13 mouse cellular contexts compared by ENCODE assay signal in the genomic region with DNA sequence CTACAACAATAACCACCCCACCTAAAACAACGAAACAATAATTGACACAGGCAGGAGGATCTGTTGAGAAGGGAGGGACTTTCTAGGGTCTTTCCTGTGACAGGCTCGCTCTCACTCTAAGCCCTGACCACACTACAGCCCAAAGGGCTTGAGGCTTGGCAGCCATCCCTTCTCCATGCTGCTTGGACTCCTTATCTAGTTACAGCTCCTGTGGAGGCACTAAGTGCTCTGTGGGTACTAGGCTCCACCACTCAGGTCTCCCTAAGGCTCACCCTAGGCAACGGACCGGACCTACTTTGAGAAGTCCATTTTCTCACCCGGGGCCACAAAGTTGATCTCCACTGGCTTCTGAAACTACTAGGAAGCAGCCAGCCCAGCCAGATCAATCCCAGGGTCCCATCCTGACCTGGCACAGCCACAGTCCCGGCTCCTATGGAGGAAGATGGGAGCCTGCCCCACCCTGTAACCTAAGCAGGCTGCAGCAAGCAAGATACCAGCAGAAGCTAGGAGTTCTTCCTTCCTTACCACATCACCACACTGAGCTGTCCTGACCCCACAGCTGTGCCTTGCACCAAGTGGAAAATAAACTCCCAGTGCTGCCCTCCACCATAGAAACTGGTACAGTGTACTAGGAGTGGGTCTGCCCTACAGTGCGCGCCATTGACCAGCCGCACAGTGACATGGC. TPM values are rescaled to one million over a fixed set of nuclear protein-coding genes. Genes with fewer than 3 reads are reported as not detected.
A peak's percentile ranks its signal among the peaks of the same experiment; 100 is the strongest.
DNase-seq lines count a peak whose midpoint lies in the region; ATAC-seq lines count a peak whose summit lies in the region.
"Had no signal": no experiment of that assay in that cellular context is flagged by ENCODE, and none has a peak within 500 bp of the region (broad histone marks: within the 10 kb centered on the region; RNA-seq: fewer than 3 reads in every experiment).

No protein-coding gene starts in this region.

- 0 out of 2 replicates have a peak, but pooled peaks cover 3% of the 10 kb centered on the region for H3K36me3 ChIP-seq in intestine, embryonic 16.5 days (ENCODE audit: control insufficient read depth, insufficient read depth, low read length)
- H3K36me3 ChIP-seq in intestine, embryonic 15.5 days: 0 out of 2 replicates have a peak, but pooled peaks cover 3% of the 10 kb centered on the region
- peaks cover 46% of the 10 kb centered on the region for H3K36me3 ChIP-seq in liver, embryonic 12.5 days
- peaks cover 31% of the 10 kb centered on the region for H3K36me3 ChIP-seq in hindbrain, embryonic 13.5 days

- H3K4me1 ChIP-seq in intestine, embryonic 16.5 days (ENCODE audit: control insufficient read depth, insufficient read depth, low read length): peaks cover 6% of the 10 kb centered on the region; the same call in 1 of the 2 replicates
- no peaks in the 10 kb centered on the region for H3K4me1 ChIP-seq in intestine, embryonic 15.5 days (replicated peaks)
- H3K4me1 ChIP-seq in liver, embryonic 12.5 days: peaks cover 75% of the 10 kb centered on the region
- no peaks in the 10 kb centered on the region for H3K4me1 ChIP-seq in hindbrain, embryonic 13.5 days (replicated peaks)

- WGBS in intestine, embryonic 16.5 days: 94% methylated on average over 9 of the region's 9 CpGs
- 90% methylated on average over 9 of the region's 9 CpGs for WGBS in intestine, embryonic 15.5 days
- 66% methylated on average over 9 of the region's 9 CpGs for WGBS in liver, embryonic 12.5 days (ENCODE audit: insufficient replicate concordance)
- 96% methylated on average over 9 of the region's 9 CpGs for WGBS in hindbrain, embryonic 13.5 days

- H3K27me3 ChIP-seq in intestine, embryonic 16.5 days (replicated peaks; ENCODE audit: control insufficient read depth, insufficient read depth, low read length): no peaks in the 10 kb centered on the region
- H3K27me3 ChIP-seq in intestine, embryonic 15.5 days (replicated peaks): no peaks in the 10 kb centered on the region
- H3K27me3 ChIP-seq in liver, embryonic 12.5 days (replicated peaks): no peaks in the 10 kb centered on the region
- H3K27me3 ChIP-seq in hindbrain, embryonic 13.5 days: no peaks in the 10 kb centered on the region

- peak; percentile 50 for DNase-seq in c-Kit-positive CD71-positive TER-119-positive erythroid progenitor cells, embryonic 14.5 days (ENCODE audit: low spot score)
- peak; percentile 37 to 39 for DNase-seq in spleen, postnatal 14 days (ENCODE audit: low spot score in 2 of 2)
- no peak for DNase-seq in testis, postnatal 14 days (ENCODE audit: low spot score)
- no peak for DNase-seq in thymus, postnatal 36 days
- DNase-seq: cerebellum, postnatal 14 days; heart, adult 18-20 months; heart, postnatal 4 days; kidney, adult 2 months had no signal

- H3K9ac ChIP-seq in intestine, embryonic 16.5 days (ENCODE audit: low read depth, low read length): no peak overlapping the region
- no peak overlapping the region for H3K9ac ChIP-seq in intestine, embryonic 15.5 days
- peak overlapping the region; percentile 60 for H3K9ac ChIP-seq in liver, embryonic 12.5 days
- no peak overlapping the region for H3K9ac ChIP-seq in hindbrain, embryonic 13.5 days

- no peak overlapping the region for H3K4me3 ChIP-seq in intestine, embryonic 16.5 days (ENCODE audit: low read length)
- no peak overlapping the region for H3K4me3 ChIP-seq in intestine, embryonic 15.5 days (replicated peaks)
- peak overlapping the region; percentile 14 for H3K4me3 ChIP-seq in liver, embryonic 12.5 days
- no peak overlapping the region for H3K4me3 ChIP-seq in hindbrain, embryonic 13.5 days

- H3K4me2 ChIP-seq in intestine, embryonic 16.5 days (ENCODE audit: low read depth, low read length): no peak overlapping the region
- no peak overlapping the region for H3K4me2 ChIP-seq in intestine, embryonic 15.5 days (replicated peaks)
- peak overlapping the region; percentile 60 for H3K4me2 ChIP-seq in liver, embryonic 12.5 days
- H3K4me2 ChIP-seq in hindbrain, embryonic 13.5 days: no peak overlapping the region
- H3K4me2 ChIP-seq: midbrain, embryonic 11.5 days had no signal

- no peak overlapping the region for H3K27ac ChIP-seq in intestine, embryonic 16.5 days (ENCODE audit: low read length)
- H3K27ac ChIP-seq in intestine, embryonic 15.5 days: no peak overlapping the region
- H3K27ac ChIP-seq in liver, embryonic 12.5 days: peak overlapping the region; percentile 91
- no peak overlapping the region for H3K27ac ChIP-seq in hindbrain, embryonic 13.5 days

- no peaks in the 10 kb centered on the region for H3K9me3 ChIP-seq in intestine, embryonic 16.5 days (ENCODE audit: control insufficient read depth, low read length)
- no peaks in the 10 kb centered on the region for H3K9me3 ChIP-seq in intestine, embryonic 15.5 days
- no peaks in the 10 kb centered on the region for H3K9me3 ChIP-seq in liver, embryonic 12.5 days (replicated peaks)
- no peaks in the 10 kb centered on the region for H3K9me3 ChIP-seq in hindbrain, embryonic 13.5 days

- ATAC-seq in intestine, embryonic 16.5 days: peak; percentile 34; the same call in 1 of the 2 replicates
- no peak for ATAC-seq in intestine, embryonic 15.5 days
- peak; percentile 86 for ATAC-seq in liver, embryonic 12.5 days
- no peak for ATAC-seq in hindbrain, embryonic 13.5 days (ENCODE audit: low FRiP score)

RNA-seq across cellular contexts. Expression of a gene that starts 41.6 kb away (rescaled TPM):
- polyA plus RNA-seq in intestine, embryonic 16.5 days (2015; fragmentation: Nextera tagmentation; extraction: Ambion mirVana): 14.7 and 20.8 TPM in 2 replicates
- 19.0 and 22.1 TPM in 2 replicates for polyA plus RNA-seq in intestine, embryonic 15.5 days (2015; fragmentation: Nextera tagmentation; extraction: Ambion mirVana)
- polyA plus RNA-seq in liver, embryonic 12.5 days (2016; fragmentation: Nextera tagmentation; extraction: Ambion mirVana): 17.1 and 19.5 TPM in 2 replicates
- 10.0 and 10.1 TPM in 2 replicates for polyA plus RNA-seq in hindbrain, embryonic 13.5 days (2015; fragmentation: Nextera tagmentation; extraction: Ambion mirVana)

RNA-seq across cellular contexts. Expression of a gene that starts 50.1 kb away (rescaled TPM):
- 20.0 and 21.9 TPM in 2 replicates for polyA plus RNA-seq in intestine, embryonic 16.5 days (2015; fragmentation: Nextera tagmentation; extraction: Ambion mirVana)
- 14.1 and 17.1 TPM in 2 replicates for polyA plus RNA-seq in intestine, embryonic 15.5 days (2015; fragmentation: Nextera tagmentation; extraction: Ambion mirVana)
- polyA plus RNA-seq in liver, embryonic 12.5 days (2016; fragmentation: Nextera tagmentation; extraction: Ambion mirVana): not detected in 2 replicates
- 0.60 TPM in 2 replicates for polyA plus RNA-seq in hindbrain, embryonic 13.5 days (2015; fragmentation: Nextera tagmentation; extraction: Ambion mirVana)

RNA-seq across cellular contexts. Expression of a gene that starts 59.1 kb away (rescaled TPM):
- 218 and 242 TPM in 2 replicates for polyA plus RNA-seq in intestine, embryonic 16.5 days (2015; fragmentation: Nextera tagmentation; extraction: Ambion mirVana)
- polyA plus RNA-seq in intestine, embryonic 15.5 days (2015; fragmentation: Nextera tagmentation; extraction: Ambion mirVana): 250 and 266 TPM in 2 replicates
- 200 and 212 TPM in 2 replicates for polyA plus RNA-seq in liver, embryonic 12.5 days (2016; fragmentation: Nextera tagmentation; extraction: Ambion mirVana)
- 260 and 270 TPM in 2 replicates for polyA plus RNA-seq in hindbrain, embryonic 13.5 days (2015; fragmentation: Nextera tagmentation; extraction: Ambion mirVana)

Comparison
In these comparisons a context has a peak if more than half of its experiments do, and no peak if none do; other contexts are left out.
1. ATAC-seq: peak in intestine, embryonic 16.5 days (single experiment) and liver, embryonic 12.5 days (single experiment); none in intestine, embryonic 15.5 days (single experiment) and hindbrain, embryonic 13.5 days (single experiment).
2. DNase-seq: peak in c-Kit-positive CD71-positive TER-119-positive erythroid progenitor cells, embryonic 14.5 days (single experiment) and spleen, postnatal 14 days (2 of 2); none in testis, postnatal 14 days (single experiment) and thymus, postnatal 36 days (0 of 2).